Mouse (Mus musculus) embryo, embryonic 11 days (tissue): ENCODE measurements around the gene Clec2i.
"Not testable (repeated sequence)": the region's sequence is repeated elsewhere in the genome, so short reads cannot be mapped to it uniquely, and the experiment has no call there.

Source experiments
- DNase-seq: peaks from one replicate; pipeline ENCODE4 v3.0.0-alpha.2; 2015

The Clec2i gene

DNA sequence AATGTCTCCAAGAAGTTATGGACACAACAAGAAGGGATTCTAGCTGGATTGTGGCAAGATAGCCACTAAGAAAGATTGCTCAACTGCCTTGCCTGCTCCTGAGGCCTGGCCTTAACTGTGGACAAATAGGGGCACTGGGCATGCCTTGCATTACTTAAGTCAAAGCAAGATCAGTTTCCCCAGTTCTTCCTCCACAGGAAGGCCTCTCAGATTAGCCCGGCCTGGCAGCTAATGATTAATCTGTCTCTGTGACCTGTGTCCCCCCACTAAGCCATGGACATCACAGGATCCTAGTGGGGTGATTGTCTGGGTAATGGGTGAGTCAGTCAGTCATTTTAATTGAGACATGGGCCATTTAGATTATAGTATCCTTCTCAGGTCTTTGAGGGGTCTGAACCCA lies 31.9 kb upstream of the Clec2i start:
- DNase-seq = no peak

DNA sequence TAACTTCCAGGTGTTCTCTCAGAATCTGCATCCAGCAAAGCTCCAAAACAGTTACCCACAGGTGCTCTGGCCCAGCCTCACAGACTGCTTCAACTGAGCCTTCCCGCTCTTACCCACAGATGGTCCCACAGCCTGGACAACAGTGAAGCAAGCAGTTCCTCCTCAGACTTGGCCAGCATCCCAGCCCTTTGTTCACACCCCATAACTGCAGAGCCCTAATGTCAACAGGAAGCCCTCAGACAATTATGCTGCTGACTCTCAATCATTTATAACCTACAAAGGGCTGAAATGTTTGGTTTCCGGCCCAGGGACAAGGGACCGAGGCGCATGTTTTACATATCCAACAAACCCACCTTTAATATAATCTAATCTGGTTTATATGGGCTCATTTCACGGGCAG lies 31.1 kb upstream of the Clec2i start:
- no peak for DNase-seq

DNA sequence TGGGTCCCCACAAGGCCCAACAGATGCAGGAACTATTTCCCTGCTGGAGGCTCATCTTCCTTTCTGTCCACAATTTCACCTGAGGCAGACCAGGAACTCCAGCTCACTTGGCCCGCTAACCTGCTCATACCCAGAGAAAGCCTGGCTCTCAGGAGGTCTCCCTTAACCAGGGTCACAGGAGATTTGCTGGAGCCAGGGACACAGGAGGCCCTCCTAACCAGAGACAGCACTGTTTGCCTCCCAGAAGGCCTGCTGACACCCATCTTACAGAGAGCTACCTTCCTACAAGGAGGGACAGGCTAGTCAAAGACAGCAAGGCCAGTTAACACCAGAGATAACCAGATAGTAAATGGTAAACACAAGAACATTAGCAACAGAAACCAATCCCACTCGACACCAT lies 29.4 kb upstream of the Clec2i start:
- no peak for DNase-seq

DNA sequence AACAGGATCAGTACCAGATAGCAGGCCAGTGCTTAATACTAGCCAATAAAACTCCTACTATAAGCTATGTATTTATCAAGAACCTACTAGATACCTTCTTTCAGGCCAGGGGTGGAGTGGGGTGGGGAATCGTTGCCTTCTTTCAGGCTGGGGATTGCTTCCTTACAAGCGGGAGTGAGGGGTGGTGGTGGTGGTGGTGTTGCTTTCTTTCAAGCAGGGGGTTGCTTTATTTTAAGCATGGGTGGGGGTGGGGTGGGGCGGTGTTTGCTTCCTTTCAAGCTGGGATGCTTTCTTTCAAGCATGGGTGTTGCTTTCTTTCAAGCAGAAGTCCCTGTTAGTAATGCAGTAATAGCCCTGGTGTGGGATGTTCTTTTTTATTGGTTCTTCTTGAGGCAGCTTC lies 18.5 kb upstream of the Clec2i start:
- no peak for DNase-seq

DNA sequence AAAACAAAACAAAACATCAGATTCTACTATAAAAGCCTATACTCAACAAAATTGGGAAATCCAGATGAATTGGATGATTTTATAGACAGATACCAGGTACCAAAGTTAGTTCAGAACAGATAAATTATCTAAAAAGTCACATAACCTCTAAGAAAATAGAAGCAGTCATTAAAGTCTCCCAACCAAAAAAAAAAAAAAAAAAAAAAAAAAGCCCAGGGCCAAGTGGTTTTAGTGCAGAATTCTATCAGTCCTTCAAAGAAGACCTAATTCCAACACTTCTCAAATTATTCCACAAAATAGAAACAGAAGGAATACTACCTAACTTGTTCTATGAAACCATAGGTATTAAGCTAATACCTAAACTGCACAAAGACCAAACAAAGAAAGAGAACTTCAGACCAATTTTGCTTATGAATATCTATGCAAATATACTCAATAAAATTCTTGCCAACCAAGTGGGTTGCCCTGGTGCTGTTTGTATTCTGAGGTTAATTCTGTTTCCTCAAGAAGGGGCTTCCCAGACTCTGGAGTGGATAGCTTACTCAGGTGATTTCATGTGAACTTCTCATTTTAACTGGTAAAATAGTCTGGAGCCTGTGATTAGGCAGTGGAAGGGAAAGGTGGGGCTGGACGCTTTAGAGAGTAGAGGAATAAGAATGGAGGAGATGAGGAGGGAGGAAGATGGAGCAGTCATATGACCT lies 15.3 kb upstream of the Clec2i start:
- DNase-seq = no peak

DNA sequence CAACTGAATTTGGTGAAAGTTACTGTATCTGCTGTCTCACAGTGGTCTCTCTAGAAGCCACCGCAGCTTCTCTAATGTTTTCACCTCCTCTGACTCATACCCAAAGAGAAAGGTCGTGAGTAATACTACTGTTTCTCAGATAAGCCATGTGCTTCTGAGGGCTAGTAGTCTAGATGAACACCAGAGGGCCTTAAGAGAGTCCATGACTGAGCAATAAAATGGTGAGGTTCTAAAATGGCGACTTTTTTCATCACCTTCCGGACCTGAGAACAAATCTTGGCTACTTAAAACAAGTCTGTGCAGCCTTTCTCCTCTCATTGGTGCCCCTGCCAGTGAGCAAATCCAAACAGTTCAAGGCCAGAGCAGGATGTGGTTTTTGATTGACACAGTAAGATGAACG lies 1.4 kb downstream of the Clec2i start:
- DNase-seq = no peak

DNA sequence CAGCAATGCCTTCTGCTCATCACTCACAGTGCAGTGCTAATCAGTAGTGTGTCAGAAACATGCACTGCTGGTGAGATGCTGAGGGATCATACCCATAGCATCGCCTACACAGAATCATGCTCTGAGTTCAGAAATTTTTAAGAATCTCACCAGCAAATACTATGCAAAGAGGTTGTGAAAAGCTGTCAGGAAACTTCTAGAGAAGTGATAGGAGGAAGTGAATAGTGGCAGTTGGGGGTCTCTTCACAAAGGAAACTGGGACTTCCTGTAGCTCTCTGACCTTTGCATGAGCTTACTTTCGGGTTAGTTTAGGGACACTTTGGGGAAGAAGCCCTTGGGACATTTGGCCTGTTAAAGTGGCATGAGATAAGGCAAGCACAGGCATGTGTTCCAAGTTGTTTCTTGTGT lies 3.6 kb downstream of the Clec2i start, which contains the start of gene BC035044:
BC035044 (minus strand) TSS at position 179 of the 408 bp plus-strand sequence.
- DNase-seq = no peak

DNA sequence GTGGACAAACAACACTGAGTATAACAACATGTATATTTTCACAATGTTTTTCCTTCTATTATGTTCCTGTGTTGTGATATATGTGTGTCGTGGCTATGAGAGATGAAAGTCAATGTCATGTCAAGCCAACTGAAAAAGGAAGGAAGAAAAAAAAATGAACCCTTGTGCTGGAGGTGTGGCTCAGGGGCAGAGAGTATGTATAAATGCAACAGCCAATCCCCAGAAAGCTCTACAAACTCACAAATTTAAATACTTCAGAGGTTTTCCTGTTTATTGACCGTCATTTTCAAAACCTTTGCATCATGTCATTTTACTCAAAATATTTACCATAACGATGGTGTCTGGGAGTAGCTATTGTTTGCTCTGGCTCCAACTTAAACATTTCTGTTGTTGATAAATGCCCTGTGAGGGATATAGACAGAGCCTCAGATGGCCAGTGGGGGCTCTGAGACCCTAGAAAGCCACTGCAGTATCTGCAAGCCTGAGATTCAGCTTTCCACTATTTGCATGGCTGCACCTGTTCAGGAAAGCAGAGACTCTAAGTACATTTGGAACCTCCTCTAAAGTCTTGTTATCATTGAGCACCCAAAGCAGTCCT lies 8.1 kb downstream of the Clec2i start:
- DNase-seq = no peak

DNA sequence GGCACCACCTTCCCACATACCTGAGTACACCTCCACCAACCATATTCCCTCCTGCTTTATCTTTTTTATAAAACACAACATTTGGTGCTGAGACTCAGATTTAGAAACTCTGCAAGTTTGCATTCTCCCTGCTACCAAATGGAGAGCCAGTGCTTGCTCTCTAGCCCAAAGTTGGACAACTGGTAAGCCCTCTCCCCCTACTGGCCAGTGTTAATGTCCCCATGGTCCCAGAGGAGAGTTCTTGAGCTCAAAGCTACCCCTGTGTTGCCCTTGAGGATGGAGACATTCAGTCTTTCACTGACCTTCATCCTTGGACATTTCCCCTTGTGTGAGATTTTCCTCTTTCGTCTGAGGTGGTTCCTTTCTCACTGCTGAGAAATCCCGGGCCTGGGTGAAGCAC lies 12.7 kb downstream of the Clec2i start:
- DNase-seq = no peak

DNA sequence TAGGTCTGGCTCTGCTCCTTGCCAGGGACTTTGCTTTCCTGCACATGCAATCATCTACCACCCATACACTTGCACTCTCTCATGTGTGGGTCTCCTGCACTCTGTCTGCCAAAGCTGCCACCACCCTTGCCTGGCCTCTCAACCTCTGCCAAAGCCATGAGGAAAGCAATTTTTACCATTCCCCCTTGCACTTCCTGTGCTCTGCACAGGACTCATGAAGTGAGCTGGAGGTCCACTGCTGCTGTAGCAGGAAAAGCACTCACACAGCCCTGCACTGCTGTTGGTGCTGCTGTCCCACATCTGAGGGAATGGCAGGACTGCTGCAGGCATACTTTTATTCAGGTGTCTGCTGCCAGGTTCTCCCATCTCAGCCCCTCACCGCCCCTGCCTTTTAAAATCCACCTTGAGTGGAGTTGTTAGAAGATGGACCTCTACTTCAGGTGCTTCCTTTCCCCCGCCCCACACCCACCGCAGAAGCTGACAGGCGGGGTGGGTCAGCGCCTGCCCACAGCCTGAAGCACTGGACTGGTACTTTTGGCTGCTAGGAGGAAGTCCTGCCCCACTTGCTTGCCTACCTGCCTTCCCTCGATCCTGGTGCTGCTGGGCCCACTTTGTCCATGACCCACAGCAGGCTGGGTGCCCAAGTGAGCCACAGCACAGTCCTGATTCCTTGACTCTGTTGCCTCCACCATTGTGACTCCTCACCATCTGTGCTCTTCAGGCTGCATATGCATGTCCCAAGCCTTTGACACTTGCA lies 13.6 kb downstream of the Clec2i start:
- not testable (repeated sequence) for DNase-seq

DNA sequence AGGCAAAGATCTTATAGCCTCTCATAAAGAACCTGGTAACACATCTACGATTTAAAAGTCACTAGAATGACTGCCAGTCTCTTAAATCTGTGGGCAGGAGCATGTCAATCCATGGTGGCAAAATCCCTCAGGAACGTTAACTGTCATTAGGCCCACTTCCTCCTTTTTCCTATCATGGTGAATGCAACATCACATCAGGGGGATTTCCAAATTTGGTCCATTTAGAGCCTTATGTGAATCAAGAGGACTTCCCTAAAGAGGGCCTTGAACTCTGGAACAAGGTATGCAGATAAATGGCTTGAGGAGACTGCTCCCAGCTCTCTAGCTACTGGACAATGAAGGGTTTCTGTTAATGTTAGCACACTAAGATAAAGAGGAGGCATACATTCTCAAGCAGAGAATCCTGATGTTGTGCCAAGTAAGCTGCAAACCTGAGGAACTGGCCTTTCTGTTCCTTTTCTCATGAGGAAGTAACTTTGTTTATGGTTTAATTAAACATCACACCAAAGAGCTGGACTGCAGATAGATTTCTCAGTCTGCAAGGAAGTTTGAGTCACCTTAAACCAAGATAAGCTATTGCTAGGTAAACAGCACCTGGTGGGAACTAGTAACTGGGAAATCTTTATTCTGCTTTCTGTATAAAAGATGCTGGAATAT lies 26.3 kb downstream of the Clec2i start:
- DNase-seq = no peak

DNA sequence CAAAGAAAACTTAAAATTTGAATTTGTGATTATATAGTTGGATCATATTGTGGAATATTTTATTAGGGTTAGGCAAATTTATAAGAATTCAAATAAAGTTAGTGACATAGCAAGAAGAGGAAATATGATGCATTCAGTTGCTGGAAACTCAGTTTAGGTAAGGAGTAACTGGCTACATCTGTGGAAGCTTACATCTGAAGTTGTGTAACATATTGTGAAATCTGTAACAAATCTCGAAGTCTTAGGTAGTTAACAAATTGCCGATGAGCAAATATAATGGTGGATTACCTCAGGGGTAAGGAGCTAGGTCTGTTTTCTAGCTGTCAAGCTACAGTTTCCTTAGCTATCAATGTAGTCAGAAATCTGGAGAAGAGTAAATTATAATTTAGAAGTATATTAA lies 29.9 kb downstream of the Clec2i start:
- DNase-seq = no peak

DNA sequence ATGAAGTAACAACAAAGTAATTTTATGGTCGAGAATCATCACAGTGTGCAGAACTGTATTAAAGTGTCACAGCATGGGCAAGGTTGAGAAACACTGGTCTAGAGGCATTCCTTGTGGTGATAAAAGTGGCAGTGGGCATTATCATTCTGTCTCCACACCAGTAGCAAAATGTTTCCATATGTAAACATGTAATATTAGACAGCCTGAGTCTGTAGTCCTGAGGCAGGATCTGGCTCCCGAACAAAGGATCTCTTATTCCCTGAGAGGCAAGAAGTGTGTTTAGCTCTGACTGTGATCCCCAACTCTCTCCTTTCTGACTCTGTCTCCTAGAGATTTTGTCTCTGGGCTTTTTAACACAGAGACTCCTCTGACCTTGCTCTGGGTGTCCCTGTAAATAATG lies 45.7 kb downstream of the Clec2i start:
- DNase-seq = peak; percentile 17

DNA sequence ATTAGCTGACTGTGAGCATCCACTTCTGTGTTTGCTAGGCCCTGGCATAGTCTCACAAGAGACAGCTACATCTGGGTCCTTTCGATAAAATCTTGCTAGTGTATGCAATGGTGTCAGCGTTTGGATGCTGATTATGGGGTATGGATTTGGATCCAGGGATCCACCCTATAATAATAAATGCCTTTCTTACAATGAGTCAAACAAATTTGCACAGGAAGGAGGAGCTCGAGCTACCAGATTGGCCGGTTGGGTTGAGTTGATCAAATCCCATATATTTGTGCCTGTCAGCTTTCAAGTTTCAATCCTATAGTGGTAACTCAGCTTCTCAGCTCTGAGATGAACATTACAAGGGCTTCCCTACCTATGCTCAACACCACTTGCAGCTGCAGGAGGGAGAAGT lies 46.7 kb downstream of the Clec2i start, which contains the start of gene Clec2g:
Clec2g (plus strand) TSS at position 301 of the 400 bp plus-strand sequence.
- DNase-seq = not testable (repeated sequence)

DNA sequence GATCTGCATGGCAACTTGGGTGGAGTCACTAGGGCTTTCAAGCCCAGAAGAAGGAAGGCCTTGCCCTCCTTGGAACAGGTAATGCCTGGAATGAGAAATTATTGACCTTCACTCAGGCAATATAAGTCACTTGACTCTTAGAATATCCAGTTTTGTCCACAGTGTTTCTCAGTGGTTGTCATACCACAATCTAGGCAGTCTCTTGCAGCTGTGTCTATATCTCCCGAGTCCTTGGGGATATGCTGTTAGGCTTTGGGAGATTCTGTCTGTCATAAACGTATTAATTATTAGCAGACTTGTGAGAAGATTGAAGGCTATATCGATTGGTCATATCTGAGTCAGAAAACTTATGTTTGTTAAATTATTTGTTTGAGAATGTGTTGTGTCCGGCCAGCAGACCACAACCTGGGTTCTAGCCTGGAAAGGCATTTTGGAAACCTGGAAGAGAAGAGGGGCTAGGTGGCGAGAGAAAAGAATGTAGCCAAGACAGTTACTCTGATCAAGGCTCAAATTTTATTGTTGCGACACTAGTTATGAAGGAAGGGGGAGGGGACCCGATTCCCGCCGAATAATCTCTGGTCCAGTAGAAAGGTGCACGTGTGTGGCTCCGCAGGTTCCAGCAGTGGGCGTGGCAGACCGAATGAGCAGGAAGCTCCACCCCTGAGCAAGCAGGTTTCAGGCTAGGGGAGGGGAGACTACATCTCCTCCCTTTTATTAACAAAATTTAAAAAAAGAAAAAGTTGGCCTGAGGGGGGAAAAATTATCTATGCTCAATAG lies 48.7 kb downstream of the Clec2i start:
- not testable (repeated sequence) for DNase-seq

DNA sequence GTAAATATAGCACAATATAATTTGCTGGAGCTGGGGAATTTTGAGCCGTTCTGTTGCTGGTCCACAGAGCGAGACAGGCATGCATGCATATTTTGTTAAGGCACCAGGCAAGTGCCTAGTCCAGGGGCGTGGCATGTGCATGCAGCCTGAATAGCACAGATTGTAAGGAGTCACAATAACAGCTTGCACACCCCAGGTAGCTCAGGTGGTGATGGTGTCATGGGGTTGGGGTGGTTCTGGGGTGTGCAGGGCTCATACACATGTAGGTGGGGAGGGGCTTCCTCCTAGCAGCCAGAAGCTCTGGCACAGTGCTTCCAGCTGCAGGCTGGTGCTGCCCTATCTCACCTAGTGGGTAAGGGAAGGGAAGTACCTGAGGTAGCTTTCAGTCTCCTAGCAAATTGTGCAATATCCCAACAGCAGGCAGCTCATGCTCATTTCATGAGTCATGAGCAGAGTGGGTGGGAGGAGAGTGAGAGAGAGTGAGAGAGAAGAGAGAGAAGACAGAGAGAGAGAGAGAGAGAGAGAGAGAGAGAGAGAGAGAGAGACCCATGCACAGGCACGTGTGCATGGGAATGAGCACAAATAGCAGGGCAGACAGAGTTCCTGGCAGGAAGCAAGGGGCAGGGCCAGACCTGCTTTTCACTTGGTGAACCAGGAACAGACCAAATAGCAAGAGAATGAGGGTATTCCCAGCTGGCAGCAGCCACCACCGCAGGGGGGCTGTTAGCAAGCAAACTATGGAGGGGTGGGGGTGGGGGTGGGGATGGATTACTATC lies 54.4 kb downstream of the Clec2i start:
- no peak for DNase-seq

DNA sequence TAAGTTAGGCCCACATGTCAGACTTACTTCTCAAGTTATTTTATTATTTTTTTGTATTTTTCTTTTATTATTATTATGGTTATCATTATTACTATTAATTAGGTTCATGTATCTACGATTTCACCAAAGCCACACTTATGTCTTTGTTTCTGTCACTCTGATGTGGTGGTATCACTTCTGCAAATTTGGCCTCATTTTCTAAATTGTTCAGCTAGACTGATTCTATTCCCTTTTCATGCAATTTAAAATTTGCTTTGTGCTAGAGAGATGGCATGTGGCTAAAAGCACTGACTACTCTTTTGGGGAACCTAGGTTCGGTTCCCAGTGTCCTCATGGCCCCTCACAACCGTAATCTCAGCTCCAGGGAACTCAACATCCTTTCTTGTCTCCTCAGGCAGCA lies 58.2 kb downstream of the Clec2i start:
- no peak for DNase-seq
